Mouse (Mus musculus) B cell, adult 2 months (primary cell): Measurements from ENCODE around the gene Htr2c.

Experiments used
- DNase-seq, 2 experiments: peaks; one replicate each; pipeline ENCODE4 v3.0.0; 2022

Htr2c gene

GRCm38 (mm10) chrX:146962258-146962913 lies at the start of gene Htr2c:
Gene Htr2c, plus strand, starts transcription at chrX:146962513.
- DNase-seq: no peak

GRCm38 (mm10) chrX:146928251-146928650 lies 34.1 kb upstream of the Htr2c start:
- no peak for DNase-seq

- no peak for DNase-seq
These were observed 26.0 kb upstream of the Htr2c start for GRCm38 (mm10) chrX:146936332-146936731.

GRCm38 (mm10) chrX:146946216-146946886 lies 16.0 kb upstream of the Htr2c start:
- no peak for DNase-seq

- no peak for DNase-seq
These were observed 15.3 kb upstream of the Htr2c start for GRCm38 (mm10) chrX:146946996-146947395.

- no peak for DNase-seq
These were observed 3.7 kb upstream of the Htr2c start for GRCm38 (mm10) chrX:146958608-146959007.

- DNase-seq: no peak
These were observed 2.4 kb upstream of the Htr2c start for GRCm38 (mm10) chrX:146959960-146960359.

- no peak for DNase-seq
These were observed 718 bp downstream of the Htr2c start for GRCm38 (mm10) chrX:146962914-146963547.

- no peak for DNase-seq
These were observed 17.6 kb downstream of the Htr2c start for GRCm38 (mm10) chrX:146979931-146980330.

- DNase-seq: no peak
These were observed 93.4 kb downstream of the Htr2c start for GRCm38 (mm10) chrX:147055730-147056129.

GRCm38 (mm10) chrX:147071622-147072021 lies 109.3 kb downstream of the Htr2c start:
- no peak for DNase-seq

- DNase-seq: no peak
These were observed 156.8 kb downstream of the Htr2c start for GRCm38 (mm10) chrX:147119155-147119554.

GRCm38 (mm10) chrX:147215251-147215650 lies 252.9 kb downstream of the Htr2c start:
- no peak for DNase-seq

- no peak for DNase-seq
These were observed 255.2 kb downstream of the Htr2c start for GRCm38 (mm10) chrX:147217382-147218013.

- no peak for DNase-seq
These were observed 276.7 kb downstream of the Htr2c start for GRCm38 (mm10) chrX:147238806-147239542.
